Mouse (Mus musculus): ENCODE data around the gene Taf12. TPM values are rescaled to one million over a fixed set of nuclear protein-coding genes. Genes with fewer than 3 reads are reported as not detected.
A peak's percentile ranks its signal among the peaks of the same experiment; 100 is the strongest.

Taf12 gene
- total RNA-seq, 2 experiments from 2014 or later, result 24.6 to 26.2 TPM

- H3K4me3 ChIP-seq, result no peak overlapping the region
- TF ChIP-seq CTCF (conservative IDR thresholded peaks at IDR 0.05), result no peak
- DNase-seq (ENCODE audit: low spot score in 2 of 2), result no peak
- H3K27ac ChIP-seq, result no peak overlapping the region
These were observed 58.7 kb downstream of the Taf12 start for GRCm38 (mm10) chr4:132332880-132333279.

GRCm38 (mm10) chr4:132338943-132339342 is 64.8 kb downstream of the Taf12 start:
- TF ChIP-seq CTCF (conservative IDR thresholded peaks at IDR 0.05), result no peak
- no peak overlapping the region for H3K4me3 ChIP-seq
- peak in 1 of 2 experiments; percentile 35 for DNase-seq (ENCODE audit: low spot score in 2 of 2)
- no peak overlapping the region for H3K27ac ChIP-seq

- Histone ChIP-seq H3K27ac (no peak overlapping the region), H3K4me3 (no peak overlapping the region)
- no peak for TF ChIP-seq CTCF (conservative IDR thresholded peaks at IDR 0.05)
- DNase-seq (ENCODE audit: low spot score in 2 of 2), result no peak
These were observed 67.3 kb downstream of the Taf12 start for GRCm38 (mm10) chr4:132341451-132341850.

- TF ChIP-seq CTCF (conservative IDR thresholded peaks at IDR 0.05), result no peak
- DNase-seq (ENCODE audit: low spot score in 2 of 2), result no peak
- peak overlapping the region; percentile 72 for H3K4me3 ChIP-seq
- no peak overlapping the region for H3K27ac ChIP-seq
These were observed 70.4 kb downstream of the Taf12 start for GRCm38 (mm10) chr4:132344403-132345134.

Other genes with a start within 250 kb of the Taf12 start
- gene Gm10300, start 199.7 kb upstream of the Taf12 start, total RNA-seq (2021), result not detected
- 10 to 100 TPM; 21.5 to 23.2 TPM for gene Epb41, start 199.1 kb upstream of the Taf12 start, total RNA-seq (2021)
- gene Oprd1, start 129.9 kb upstream of the Taf12 start, total RNA-seq (2021), result 10 to 100 TPM in 1 of 2 experiments, 1 to 10 TPM in 1; 9.2 to 10.4 TPM
- 10 to 100 TPM; 43.8 to 46.5 TPM for gene Ythdf2, start 62.1 kb upstream of the Taf12 start, total RNA-seq (2021)
- gene Gmeb1, start 12.8 kb upstream of the Taf12 start, total RNA-seq (2021), result 10 to 100 TPM; 25.2 to 28.3 TPM
- 1 to 10 TPM; 1.2 to 2.1 TPM for gene Rab42, start 29.0 kb downstream of the Taf12 start, total RNA-seq (2021)
- 10 to 100 TPM; 20.7 to 26.0 TPM for gene Trnau1ap, start 55.2 kb downstream of the Taf12 start, total RNA-seq (2021)
- gene Rcc1, start 79.2 kb downstream of the Taf12 start, total RNA-seq (2021), result 10 to 100 TPM; 12.8 to 13.6 TPM
- 10 to 100 TPM; 10.6 to 11.4 TPM for gene Phactr4, start 148.1 kb downstream of the Taf12 start, total RNA-seq (2021)
- gene Med18, start 189.5 kb downstream of the Taf12 start, total RNA-seq (2021), result 1 to 10 TPM; 8.7 to 9.4 TPM
- gene Sesn2, start 236.1 kb downstream of the Taf12 start, total RNA-seq (2021), result 10 to 100 TPM; 13.1 to 13.3 TPM